14 mouse cellular contexts compared by ENCODE assay signal in the genomic region with DNA sequence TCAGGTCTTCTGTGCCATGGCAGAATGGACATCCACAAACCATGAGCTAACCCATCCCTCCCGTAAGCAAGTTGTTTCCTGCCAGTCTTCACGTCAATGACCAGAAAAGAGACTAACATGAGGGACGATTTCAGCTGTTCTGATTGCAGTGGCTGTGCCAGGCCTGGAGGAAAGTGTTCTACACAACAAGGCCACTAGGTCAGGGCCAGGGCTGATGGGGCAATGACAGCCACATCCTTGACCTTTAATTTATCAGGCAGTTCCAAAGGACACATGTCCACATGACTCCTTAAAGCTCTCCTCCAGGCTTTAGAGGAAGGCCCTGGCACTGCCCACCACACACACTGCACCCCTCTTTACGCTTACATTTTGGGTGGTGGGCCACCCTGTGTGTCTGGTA.
"Had no signal": no experiment of that assay in that cellular context is flagged by ENCODE, and none has a peak within 500 bp of the region (broad histone marks: within the 10 kb centered on the region; RNA-seq: fewer than 3 reads in every experiment).

No protein-coding gene starts in this region.

- H3K9me3 ChIP-seq: limb, embryonic 15.5 days; liver, embryonic 15.5 days; midbrain, embryonic 13.5 days; neural tube, embryonic 15.5 days; stomach, embryonic 15.5 days had no signal

- H3K4me1 ChIP-seq: limb, embryonic 15.5 days; midbrain, embryonic 13.5 days; neural tube, embryonic 15.5 days; stomach, embryonic 15.5 days had no signal

- ATAC-seq: intestine, embryonic 16.5 days; midbrain, embryonic 13.5 days had no signal

- H3K36me3 ChIP-seq: limb, embryonic 15.5 days; liver, embryonic 15.5 days; midbrain, embryonic 13.5 days; neural tube, embryonic 15.5 days; stomach, embryonic 15.5 days had no signal

- H3K4me3 ChIP-seq: left cerebral cortex, adult 2 months; limb, embryonic 15.5 days; liver, embryonic 15.5 days; midbrain, embryonic 13.5 days; myocyte; neural tube, embryonic 15.5 days; stomach, embryonic 15.5 days had no signal

- H3K4me2 ChIP-seq: limb, embryonic 15.5 days; liver, embryonic 15.5 days; lung, embryonic 14.5 days; midbrain, embryonic 13.5 days; neural tube, embryonic 15.5 days; stomach, embryonic 15.5 days had no signal

- H3K9ac ChIP-seq: limb, embryonic 15.5 days; liver, embryonic 15.5 days; lung, embryonic 14.5 days; midbrain, embryonic 13.5 days; neural tube, embryonic 15.5 days; stomach, embryonic 15.5 days had no signal

- H3K27ac ChIP-seq: left cerebral cortex, adult 2 months; limb, embryonic 15.5 days; liver, embryonic 15.5 days; midbrain, embryonic 13.5 days; neural tube, embryonic 15.5 days; stomach, embryonic 15.5 days had no signal

- DNase-seq: kidney, postnatal 25 days; lung, embryonic 14.5 days; right cerebral cortex, adult 18-20 months; right cerebral cortex, postnatal 4 days; spleen, adult 18-20 months; thymus, postnatal 36 days had no signal

- H3K27me3 ChIP-seq: limb, embryonic 15.5 days; liver, embryonic 15.5 days; midbrain, embryonic 13.5 days; neural tube, embryonic 15.5 days; stomach, embryonic 15.5 days had no signal
